Comparison of ENCODE assay signal across 35 mouse cellular contexts in genomic region chr13:60569549-60569941, GRCm38 (mm10).
"Had no signal": no experiment of that assay in that cellular context is flagged by ENCODE, and none has a peak within 500 bp of the region (broad histone marks: within the 10 kb centered on the region; RNA-seq: fewer than 3 reads in every experiment).

No protein-coding gene starts in this region.

- H3K36me3 ChIP-seq: heart, embryonic 10.5 days; heart, embryonic 13.5 days; heart, embryonic 15.5 days; hindbrain, embryonic 10.5 days; hindbrain, embryonic 12.5 days; hindbrain, embryonic 13.5 days; hindbrain, embryonic 15.5 days; intestine, embryonic 15.5 days; kidney, embryonic 15.5 days had no signal

- DNase-seq: heart, postnatal 10 days; heart, postnatal 14 days; heart, postnatal 36 days; heart, postnatal 4 days; kidney, adult 11 months; kidney, adult 18-20 months; kidney, adult 2 months; kidney, adult 8-10 months; kidney, adult 9 months; kidney, postnatal 10 days; kidney, postnatal 14 days; kidney, postnatal 25 days; kidney, postnatal 36 days; kidney, postnatal 4 days; layer of hippocampus, adult 9-11 months; layer of hippocampus, postnatal 36 days had no signal

- H3K27me3 ChIP-seq: heart, embryonic 13.5 days; heart, embryonic 15.5 days; hindbrain, embryonic 12.5 days; hindbrain, embryonic 13.5 days; hindbrain, embryonic 15.5 days; intestine, embryonic 15.5 days; kidney, embryonic 15.5 days had no signal

- H3K4me2 ChIP-seq: heart, embryonic 11.5 days; heart, embryonic 13.5 days; heart, embryonic 15.5 days; hindbrain, embryonic 12.5 days; hindbrain, embryonic 13.5 days; hindbrain, embryonic 14.5 days; hindbrain, embryonic 15.5 days; intestine, embryonic 15.5 days; kidney, embryonic 15.5 days had no signal

- H3K4me3 ChIP-seq: heart, embryonic 10.5 days; heart, embryonic 13.5 days; heart, embryonic 15.5 days; hindbrain, embryonic 10.5 days; hindbrain, embryonic 12.5 days; hindbrain, embryonic 13.5 days; hindbrain, embryonic 15.5 days; intestine, embryonic 15.5 days; kidney, embryonic 15.5 days; layer of hippocampus, adult 2 months; left cerebral cortex, adult 2 months had no signal

- H3K9me3 ChIP-seq: heart, embryonic 10.5 days; heart, embryonic 15.5 days; hindbrain, embryonic 10.5 days; hindbrain, embryonic 12.5 days; hindbrain, embryonic 13.5 days; hindbrain, embryonic 15.5 days; intestine, embryonic 15.5 days; kidney, embryonic 15.5 days had no signal

- H3K27ac ChIP-seq: heart, embryonic 10.5 days; heart, embryonic 13.5 days; heart, embryonic 15.5 days; hindbrain, embryonic 10.5 days; hindbrain, embryonic 12.5 days; hindbrain, embryonic 13.5 days; hindbrain, embryonic 14.5 days; hindbrain, embryonic 15.5 days; hindbrain, postnatal 0 days; intestine, embryonic 15.5 days; kidney, embryonic 15.5 days; kidney, postnatal 0 days; layer of hippocampus, adult 2 months; left cerebral cortex, adult 2 months had no signal

- H3K4me1 ChIP-seq: heart, embryonic 10.5 days; heart, embryonic 13.5 days; heart, embryonic 15.5 days; hindbrain, embryonic 10.5 days; hindbrain, embryonic 12.5 days; hindbrain, embryonic 13.5 days; hindbrain, embryonic 15.5 days; intestine, embryonic 15.5 days had no signal

- H3K9ac ChIP-seq: heart, embryonic 13.5 days; heart, embryonic 15.5 days; hindbrain, embryonic 12.5 days; hindbrain, embryonic 13.5 days; hindbrain, embryonic 14.5 days; hindbrain, embryonic 15.5 days; intestine, embryonic 15.5 days; kidney, embryonic 15.5 days had no signal

- ATAC-seq: hindbrain, embryonic 16.5 days; hindbrain, postnatal 0 days; inflammation-experienced regulatory T-cells, adult 6 months; intestine, embryonic 15.5 days; intestine, embryonic 16.5 days; intestine, postnatal 0 days had no signal
